Mouse (Mus musculus): ENCODE measurements around the gene Lcn2. TPM values are rescaled to one million over a fixed set of nuclear protein-coding genes. Genes with fewer than 3 reads are reported as not detected.

Lcn2 gene
- polyA plus RNA-seq, 1 experiment from 2014 or later, result 8.0 TPM

DNA sequence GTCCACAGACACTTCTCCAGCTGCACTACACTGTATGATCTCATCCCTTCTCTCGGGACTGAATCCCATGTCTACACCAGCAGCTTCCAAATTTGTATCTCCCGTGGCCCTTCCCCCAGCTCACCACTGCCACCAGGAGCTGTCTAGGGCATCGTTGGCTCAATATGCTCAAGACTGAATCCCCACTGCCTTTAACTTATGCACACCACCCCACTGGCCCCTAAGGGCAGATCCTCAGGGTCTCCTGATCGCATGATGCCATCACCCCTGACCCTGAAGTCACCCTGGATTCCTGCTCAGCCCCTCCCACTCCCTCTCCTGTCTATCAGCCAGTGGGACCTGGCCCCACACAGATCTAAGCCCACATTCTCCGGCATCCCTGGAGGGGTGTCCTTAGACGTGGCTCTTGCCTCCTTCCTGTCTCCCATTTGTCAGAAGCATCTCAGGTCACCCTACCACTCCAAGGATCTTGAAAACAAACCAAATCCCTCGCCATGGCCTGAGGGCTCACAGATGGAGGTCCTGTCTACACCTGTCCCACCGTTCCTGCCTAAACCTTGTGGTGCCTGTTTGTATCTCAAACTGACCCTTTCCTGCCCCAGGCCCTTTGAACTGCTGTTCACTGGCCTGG is 38.3 kb downstream of the Lcn2 start:
- peaks cover 17% of the 10 kb centered on the region for H3K4me1 ChIP-seq (replicated peaks; ENCODE audit: control insufficient read depth, insufficient read depth, low read length)
- H3K27ac ChIP-seq (ENCODE audit: low read depth, low read length), result no peak overlapping the region
- ATAC-seq (replicated peaks; ENCODE audit: low FRiP score), result no peak
- DNase-seq (ENCODE audit: low spot score), result no peak
- H3K36me3 ChIP-seq (ENCODE audit: control insufficient read depth, insufficient read depth, low read length), result no peaks in the 10 kb centered on the region
- no peak overlapping the region for H3K9ac ChIP-seq (ENCODE audit: low read depth, low read length)
- no peak overlapping the region for H3K4me3 ChIP-seq (ENCODE audit: low read depth, low read length)
- H3K9me3 ChIP-seq (ENCODE audit: control insufficient read depth, low read length), result no peaks in the 10 kb centered on the region
- H3K4me2 ChIP-seq, result no peak overlapping the region
- peaks cover 43% of the 10 kb centered on the region for H3K27me3 ChIP-seq (replicated peaks; ENCODE audit: control insufficient read depth, insufficient read depth, low read length)
- WGBS, result 59% methylated on average over 8 of the region's 8 CpGs

DNA sequence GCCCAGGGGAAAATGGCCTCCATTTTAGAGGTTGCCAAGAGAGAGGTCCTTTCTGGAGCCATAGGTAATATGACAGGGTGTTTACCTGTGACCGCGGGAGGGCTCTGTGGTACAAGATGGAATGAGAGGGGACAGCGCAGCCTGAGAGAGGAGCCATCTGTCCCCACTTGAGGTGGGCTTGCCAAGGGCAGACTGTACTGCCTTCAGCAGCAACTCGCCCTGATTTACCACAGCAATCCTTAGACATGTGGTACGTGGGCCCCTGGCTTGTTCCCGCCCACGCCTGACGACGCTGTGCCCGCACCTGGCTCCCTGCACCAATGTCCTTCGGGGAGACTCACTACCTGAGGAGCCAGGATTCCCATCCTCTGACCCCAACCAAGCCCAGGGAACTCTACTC is 39.7 kb downstream of the Lcn2 start:
- ATAC-seq (replicated peaks; ENCODE audit: low FRiP score) (no peak), DNase-seq (ENCODE audit: low spot score) (no peak)
- no peak overlapping the region for H3K27ac ChIP-seq (ENCODE audit: low read depth, low read length)
- H3K9ac ChIP-seq (ENCODE audit: low read depth, low read length), result no peak overlapping the region
- 70% methylated on average over 11 of the region's 11 CpGs for WGBS
- H3K4me2 ChIP-seq, result no peak overlapping the region
- no peaks in the 10 kb centered on the region for H3K9me3 ChIP-seq (ENCODE audit: control insufficient read depth, low read length)
- H3K36me3 ChIP-seq (ENCODE audit: control insufficient read depth, insufficient read depth, low read length), result no peaks in the 10 kb centered on the region
- H3K4me1 ChIP-seq (replicated peaks; ENCODE audit: control insufficient read depth, insufficient read depth, low read length), result peaks cover 10% of the 10 kb centered on the region
- H3K4me3 ChIP-seq (ENCODE audit: low read depth, low read length), result no peak overlapping the region
- peaks cover 43% of the 10 kb centered on the region for H3K27me3 ChIP-seq (replicated peaks; ENCODE audit: control insufficient read depth, insufficient read depth, low read length)

DNA sequence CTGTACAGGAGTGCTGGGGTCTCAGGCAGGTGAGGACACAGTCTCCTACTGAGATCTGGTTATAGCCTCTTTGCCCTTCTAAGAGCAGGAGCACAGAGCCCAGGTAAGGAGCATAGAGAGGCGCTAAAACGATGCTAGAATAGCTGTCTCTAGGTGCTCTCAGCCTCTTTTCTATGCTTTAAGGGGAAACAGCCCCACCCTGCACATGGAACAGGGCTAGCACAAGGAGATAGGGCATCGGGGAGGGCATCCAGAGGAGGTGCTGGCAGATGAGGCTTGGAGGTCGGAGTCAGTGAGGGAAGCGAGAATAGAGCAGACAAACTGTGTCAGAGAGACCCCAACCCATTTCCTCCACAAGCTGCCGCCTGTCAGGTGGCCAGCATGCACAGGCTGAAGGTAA is 41.0 kb downstream of the Lcn2 start:
- Histone ChIP-seq H3K4me2 (no peak overlapping the region), H3K36me3 (ENCODE audit: control insufficient read depth, insufficient read depth, low read length) (no peaks in the 10 kb centered on the region), H3K27me3 (replicated peaks; ENCODE audit: control insufficient read depth, insufficient read depth, low read length) (peaks cover 34% of the 10 kb centered on the region), H3K4me3 (ENCODE audit: low read depth, low read length) (no peak overlapping the region), H3K9ac (ENCODE audit: low read depth, low read length) (no peak overlapping the region), H3K4me1 (replicated peaks; ENCODE audit: control insufficient read depth, insufficient read depth, low read length) (peaks cover 3% of the 10 kb centered on the region; the same call in 1 of the 2 replicates), H3K27ac (ENCODE audit: low read depth, low read length) (no peak overlapping the region), H3K9me3 (ENCODE audit: control insufficient read depth, low read length) (no peaks in the 10 kb centered on the region)
- no peak for DNase-seq (ENCODE audit: low spot score)
- no peak for ATAC-seq (replicated peaks; ENCODE audit: low FRiP score)
- WGBS, result 66% methylated on average over 6 of the region's 6 CpGs

DNA sequence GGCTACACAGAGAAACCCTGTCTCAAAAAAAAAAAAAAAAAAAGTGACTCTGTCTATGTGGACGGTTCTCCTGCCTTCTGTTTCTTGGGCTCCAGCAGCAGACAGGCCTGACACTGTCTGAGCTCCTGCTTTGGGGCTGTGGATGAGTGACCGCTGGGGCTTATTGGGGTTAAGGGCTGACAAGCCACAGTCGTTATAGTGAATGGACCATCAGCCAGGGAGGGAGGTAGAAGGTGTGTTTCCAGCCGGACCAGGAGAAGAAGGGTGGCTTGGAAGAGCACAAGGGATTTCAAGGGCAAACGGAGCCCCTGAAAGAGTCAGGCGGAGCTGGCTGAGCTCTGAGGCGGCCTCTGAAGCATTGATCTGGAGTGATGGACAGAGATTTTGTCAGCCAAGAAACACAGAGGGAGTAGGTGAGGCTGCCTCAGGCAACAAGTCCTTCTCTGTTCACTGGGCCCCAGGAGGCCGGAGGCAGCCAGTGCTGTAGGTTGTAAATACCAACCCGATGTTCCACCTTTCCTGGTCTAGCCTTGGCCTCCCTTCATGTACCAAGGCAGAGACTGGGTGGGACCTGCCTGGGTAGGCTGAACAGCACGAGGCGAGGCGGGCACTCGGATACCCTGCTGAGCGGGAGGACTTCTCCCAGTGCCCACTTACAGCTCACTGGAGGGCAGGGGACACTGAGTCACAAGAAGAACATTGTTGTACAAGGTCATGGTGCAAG is 43.3 kb downstream of the Lcn2 start:
- 69% methylated on average over 14 of the region's 14 CpGs for whole genome bisulfite sequencing
- Histone ChIP-seq H3K27me3 (replicated peaks; ENCODE audit: control insufficient read depth, insufficient read depth, low read length) (peaks cover 12% of the 10 kb centered on the region), H3K9ac (ENCODE audit: low read depth, low read length) (no peak overlapping the region)

DNA sequence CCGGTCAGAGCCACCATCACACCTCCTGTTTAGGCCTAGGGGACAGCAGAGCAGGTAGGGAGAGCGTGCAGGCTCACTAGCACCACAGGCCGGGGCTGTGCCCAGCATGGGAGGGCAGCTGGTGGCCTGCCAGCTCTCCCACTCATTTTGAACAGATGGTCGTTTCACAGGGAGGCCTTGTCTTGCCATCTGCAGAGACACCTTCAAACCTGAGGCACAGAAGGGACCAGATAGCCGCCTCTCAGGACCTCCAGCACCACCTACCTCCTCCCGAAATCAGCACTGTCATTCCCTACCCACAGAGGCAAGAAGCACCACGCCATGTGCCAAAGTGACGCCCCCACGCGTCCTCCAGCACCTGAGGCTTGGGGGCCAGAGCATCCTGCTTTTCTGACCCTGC is 44.0 kb downstream of the Lcn2 start:
- H3K27ac ChIP-seq (ENCODE audit: low read depth, low read length), result no peak overlapping the region
- no peaks in the 10 kb centered on the region for H3K9me3 ChIP-seq (ENCODE audit: control insufficient read depth, low read length)
- H3K9ac ChIP-seq (ENCODE audit: low read depth, low read length), result no peak overlapping the region
- H3K4me3 ChIP-seq (ENCODE audit: low read depth, low read length), result no peak overlapping the region
- ATAC-seq (replicated peaks; ENCODE audit: low FRiP score) (no peak), DNase-seq (ENCODE audit: low spot score) (no peak)
- H3K4me1 ChIP-seq (replicated peaks; ENCODE audit: control insufficient read depth, insufficient read depth, low read length), result no peaks in the 10 kb centered on the region
- H3K4me2 ChIP-seq, result no peak overlapping the region
- H3K27me3 ChIP-seq (replicated peaks; ENCODE audit: control insufficient read depth, insufficient read depth, low read length), result peaks cover 9% of the 10 kb centered on the region
- WGBS, result 64% methylated on average over 10 of the region's 10 CpGs
- no peaks in the 10 kb centered on the region for H3K36me3 ChIP-seq (ENCODE audit: control insufficient read depth, insufficient read depth, low read length)

More for the DNA sequence above, 43.3 kb downstream of the Lcn2 start:
- H3K4me2 ChIP-seq, result no peak overlapping the region
- DNase-seq (ENCODE audit: low spot score), result no peak
- no peak for ATAC-seq (replicated peaks; ENCODE audit: low FRiP score)
- H3K27ac ChIP-seq (ENCODE audit: low read depth, low read length), result no peak overlapping the region
- H3K9me3 ChIP-seq (ENCODE audit: control insufficient read depth, low read length), result no peaks in the 10 kb centered on the region
- H3K36me3 ChIP-seq (ENCODE audit: control insufficient read depth, insufficient read depth, low read length), result no peaks in the 10 kb centered on the region
- H3K4me3 ChIP-seq (ENCODE audit: low read depth, low read length), result no peak overlapping the region
- H3K4me1 ChIP-seq (replicated peaks; ENCODE audit: control insufficient read depth, insufficient read depth, low read length), result no peaks in the 10 kb centered on the region

DNA sequence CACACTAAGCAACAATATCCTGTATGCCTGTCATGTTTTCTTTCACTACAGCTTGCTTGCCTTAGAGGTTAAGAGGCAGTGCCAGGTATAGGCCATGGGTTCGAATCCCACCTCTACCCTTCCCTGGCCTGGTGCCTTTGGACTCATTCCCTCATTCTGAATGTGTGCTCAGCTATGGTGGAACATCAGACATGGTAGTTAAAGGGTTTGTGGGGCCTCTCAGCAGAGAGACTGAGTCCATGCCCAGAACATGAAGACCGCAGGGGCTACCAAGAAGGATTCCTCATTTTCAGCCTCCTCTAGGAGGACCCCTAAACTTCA is 44.7 kb downstream of the Lcn2 start:
- H3K27ac ChIP-seq (ENCODE audit: low read depth, low read length), result no peak overlapping the region
- no peaks in the 10 kb centered on the region for H3K36me3 ChIP-seq (ENCODE audit: control insufficient read depth, insufficient read depth, low read length)
- no peak overlapping the region for H3K4me2 ChIP-seq
- 88% methylated on average over 2 of the region's 2 CpGs for WGBS
- DNase-seq (ENCODE audit: low spot score) (no peak), ATAC-seq (replicated peaks; ENCODE audit: low FRiP score) (no peak)
- no peaks in the 10 kb centered on the region for H3K9me3 ChIP-seq (ENCODE audit: control insufficient read depth, low read length)
- H3K27me3 ChIP-seq (replicated peaks; ENCODE audit: control insufficient read depth, insufficient read depth, low read length), result peaks cover 7% of the 10 kb centered on the region
- no peak overlapping the region for H3K4me3 ChIP-seq (ENCODE audit: low read depth, low read length)
- no peak overlapping the region for H3K9ac ChIP-seq (ENCODE audit: low read depth, low read length)
- no peaks in the 10 kb centered on the region for H3K4me1 ChIP-seq (replicated peaks; ENCODE audit: control insufficient read depth, insufficient read depth, low read length)

DNA sequence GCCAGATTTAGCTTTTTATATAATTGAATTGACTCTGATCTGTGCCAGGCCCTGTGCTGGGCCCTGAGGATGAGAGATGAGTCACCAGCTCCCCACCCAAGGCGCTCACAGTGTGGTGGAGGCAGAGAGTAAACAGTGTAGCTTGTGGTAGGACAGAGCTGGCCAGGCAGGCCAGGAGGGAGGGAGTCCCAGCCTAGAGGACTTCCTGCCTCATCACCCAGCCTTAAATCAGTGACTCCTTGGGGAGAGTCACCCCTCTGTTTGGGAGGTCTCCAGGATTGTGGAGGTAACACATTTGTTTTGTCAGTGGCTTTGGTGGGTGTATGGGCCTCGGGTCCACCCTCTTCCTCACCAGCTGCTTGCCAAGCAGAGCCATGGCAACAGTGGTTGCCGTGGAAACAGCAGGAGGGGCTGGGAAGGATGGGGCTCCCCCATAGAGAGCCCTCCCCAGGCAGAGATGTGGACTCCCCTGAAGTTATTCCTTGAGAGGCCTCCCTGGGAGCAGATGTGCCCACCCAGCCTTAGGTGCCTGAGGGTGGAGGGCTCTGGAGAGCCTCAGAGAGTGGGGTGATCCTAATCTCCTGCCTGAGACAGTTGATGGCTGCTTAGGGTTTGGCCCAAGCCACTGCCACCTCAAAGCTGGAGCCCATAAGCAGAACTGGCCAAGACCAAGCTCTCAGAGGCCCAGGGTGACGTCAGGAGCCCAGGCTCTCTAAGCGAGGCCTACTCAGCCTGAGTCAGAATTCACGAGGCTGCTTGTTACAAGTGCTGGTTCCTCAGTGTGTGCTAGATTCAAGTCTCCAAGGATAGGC is 45.3 kb downstream of the Lcn2 start:
- Histone ChIP-seq H3K4me2 (no peak overlapping the region), H3K4me1 (replicated peaks; ENCODE audit: control insufficient read depth, insufficient read depth, low read length) (no peaks in the 10 kb centered on the region), H3K9ac (ENCODE audit: low read depth, low read length) (no peak overlapping the region), H3K4me3 (ENCODE audit: low read depth, low read length) (no peak overlapping the region), H3K27ac (ENCODE audit: low read depth, low read length) (no peak overlapping the region), H3K9me3 (ENCODE audit: control insufficient read depth, low read length) (no peaks in the 10 kb centered on the region), H3K36me3 (ENCODE audit: control insufficient read depth, insufficient read depth, low read length) (no peaks in the 10 kb centered on the region), H3K27me3 (replicated peaks; ENCODE audit: control insufficient read depth, insufficient read depth, low read length) (peaks cover 4% of the 10 kb centered on the region)
- WGBS, result 64% methylated on average over 6 of the region's 6 CpGs
- no peak for DNase-seq (ENCODE audit: low spot score)
- ATAC-seq (replicated peaks; ENCODE audit: low FRiP score), result no peak

DNA sequence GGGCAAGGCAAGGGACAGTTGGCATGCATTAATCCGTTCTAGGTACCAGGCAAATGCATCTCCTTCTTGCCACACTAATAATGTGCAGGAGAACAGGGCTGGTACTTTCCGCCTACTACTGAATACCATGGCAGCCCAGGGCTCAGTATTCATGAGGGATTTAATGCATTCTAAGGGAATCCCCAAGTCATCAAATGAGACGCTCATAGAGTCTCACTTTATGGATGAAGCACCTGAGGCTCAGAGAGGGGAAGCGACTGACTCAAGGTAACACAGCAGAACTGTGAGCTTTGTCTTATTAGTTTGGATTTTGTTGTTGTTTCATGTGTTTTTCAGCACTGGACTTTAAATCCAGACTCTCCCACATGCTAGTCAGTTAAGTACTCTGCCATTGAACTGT is 46.0 kb downstream of the Lcn2 start:
- H3K4me1 ChIP-seq (replicated peaks; ENCODE audit: control insufficient read depth, insufficient read depth, low read length), result no peaks in the 10 kb centered on the region
- H3K27ac ChIP-seq (ENCODE audit: low read depth, low read length), result no peak overlapping the region
- no peak overlapping the region for H3K4me2 ChIP-seq
- no peak for ATAC-seq (replicated peaks; ENCODE audit: low FRiP score)
- no peak overlapping the region for H3K9ac ChIP-seq (ENCODE audit: low read depth, low read length)
- H3K36me3 ChIP-seq (ENCODE audit: control insufficient read depth, insufficient read depth, low read length), result no peaks in the 10 kb centered on the region
- H3K9me3 ChIP-seq (ENCODE audit: control insufficient read depth, low read length), result no peaks in the 10 kb centered on the region
- no peak overlapping the region for H3K4me3 ChIP-seq (ENCODE audit: low read depth, low read length)
- H3K27me3 ChIP-seq (replicated peaks; ENCODE audit: control insufficient read depth, insufficient read depth, low read length), result peaks cover 5% of the 10 kb centered on the region
- 74% methylated on average over 4 of the region's 4 CpGs for WGBS
- DNase-seq (ENCODE audit: low spot score), result no peak

DNA sequence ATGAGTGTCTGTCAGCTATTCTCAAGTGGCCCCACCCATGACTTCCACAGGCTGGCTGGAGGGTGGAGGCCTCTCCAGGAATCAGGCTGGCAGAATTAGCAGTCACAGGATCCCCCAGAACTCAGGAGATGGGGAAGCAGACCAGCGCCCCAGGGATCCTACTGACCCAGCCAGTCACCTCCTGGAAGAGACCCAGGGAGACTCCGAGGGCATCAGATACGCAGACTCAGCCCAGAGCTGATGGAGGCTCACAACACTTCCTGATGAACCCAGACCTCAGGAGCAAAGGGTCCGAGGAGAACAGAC is 46.5 kb downstream of the Lcn2 start:
- ATAC-seq (replicated peaks; ENCODE audit: low FRiP score), result no peak
- H3K27me3 ChIP-seq (replicated peaks; ENCODE audit: control insufficient read depth, insufficient read depth, low read length), result peaks cover 6% of the 10 kb centered on the region

More for the DNA sequence above, 46.5 kb downstream of the Lcn2 start:
- DNase-seq (ENCODE audit: low spot score), result no peak
- Histone ChIP-seq H3K4me2 (no peak overlapping the region), H3K27ac (ENCODE audit: low read depth, low read length) (no peak overlapping the region), H3K36me3 (ENCODE audit: control insufficient read depth, insufficient read depth, low read length) (no peaks in the 10 kb centered on the region), H3K9me3 (ENCODE audit: control insufficient read depth, low read length) (no peaks in the 10 kb centered on the region), H3K9ac (ENCODE audit: low read depth, low read length) (no peak overlapping the region), H3K4me3 (ENCODE audit: low read depth, low read length) (no peak overlapping the region), H3K4me1 (replicated peaks; ENCODE audit: control insufficient read depth, insufficient read depth, low read length) (no peaks in the 10 kb centered on the region)
- 72% methylated on average over 4 of the region's 4 CpGs for WGBS

All from liver, embryonic 11.5 days (tissue).